Mouse (Mus musculus) brain, embryonic 14.5 days (tissue): Measurements from ENCODE around the gene Abhd17b. TPM values are rescaled to one million over a fixed set of nuclear protein-coding genes. Genes with fewer than 3 reads are reported as not detected.
A peak's percentile ranks its signal among the peaks of the same experiment; 100 is the strongest.

ENCODE experiments used
- DNase-seq: peaks from one replicate; pipeline ENCODE4 v3.0.0-alpha.2; 2011; ENCODE audit warnings: low read depth
- CTCF ChIP-seq: fragments of 200-500 bp; IDR thresholded peaks from 2 replicates; pipeline ENCODE4 v1.5.1; 2012; ENCODE audit warnings: inconsistent platforms, mild to moderate bottlenecking, moderate library complexity, borderline replicate concordance; ENCODE audit not compliant: insufficient read depth, insufficient read length; ENCODE audit errors: extremely low read depth
- POLR2A ChIP-seq: fragments of 200-500 bp; IDR thresholded peaks from 2 replicates; pipeline ENCODE4 v1.6.1; 2012; ENCODE audit warnings: mild to moderate bottlenecking, inconsistent platforms, borderline replicate concordance; ENCODE audit not compliant: poor library complexity, insufficient read depth, insufficient read length, severe bottlenecking; ENCODE audit errors: extremely low read depth
- polyA plus RNA-seq: library from polyadenylated mRNA; depleted of rRNA; stranded (reverse); fragments of >200 nt; gene quantifications from 2 replicates; pipeline ENCODE4 v1.2.3, GENCODE M21; 2012; rRNA removed

The Abhd17b gene
- polyA plus RNA-seq, 1 experiment, result 30.8 TPM

DNA sequence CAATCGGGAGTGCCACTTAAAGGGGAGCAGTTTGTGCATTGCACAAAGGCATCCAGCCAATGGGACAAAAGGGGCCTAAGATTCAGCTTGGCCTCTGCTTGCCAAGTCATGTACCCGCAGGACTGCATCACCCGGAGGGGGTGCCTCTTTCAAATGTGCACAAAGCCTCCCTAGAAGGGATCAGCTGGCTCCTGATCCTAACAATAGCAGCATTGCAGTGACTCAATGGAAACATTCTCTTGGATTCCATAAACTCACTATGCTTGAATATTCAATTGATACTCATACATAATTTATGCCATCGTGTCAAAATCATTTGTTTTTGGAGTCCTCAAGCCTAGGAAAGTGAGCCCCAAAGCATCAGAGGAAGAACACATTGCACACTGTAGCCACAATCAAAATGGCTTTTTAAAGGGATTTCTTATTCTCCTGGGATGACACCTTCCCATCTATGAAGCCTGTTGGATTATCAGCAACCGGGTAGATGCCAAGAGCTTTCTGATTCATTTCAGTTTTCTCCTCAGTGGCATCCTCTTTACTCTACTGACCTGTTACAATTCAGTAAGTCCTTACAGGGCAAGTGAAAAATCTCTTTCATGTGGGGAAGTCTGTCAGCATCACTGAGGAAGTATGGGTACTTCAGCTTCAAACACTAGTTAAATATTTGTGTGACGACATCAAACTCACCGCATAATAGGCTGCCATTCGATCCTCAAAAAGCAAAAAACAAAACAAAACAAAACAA, 71.1 kb downstream of the Abhd17b start:
- peak; percentile 96 for DNase-seq
- TF ChIP-seq POLR2A (no peak), CTCF (no peak)

DNA sequence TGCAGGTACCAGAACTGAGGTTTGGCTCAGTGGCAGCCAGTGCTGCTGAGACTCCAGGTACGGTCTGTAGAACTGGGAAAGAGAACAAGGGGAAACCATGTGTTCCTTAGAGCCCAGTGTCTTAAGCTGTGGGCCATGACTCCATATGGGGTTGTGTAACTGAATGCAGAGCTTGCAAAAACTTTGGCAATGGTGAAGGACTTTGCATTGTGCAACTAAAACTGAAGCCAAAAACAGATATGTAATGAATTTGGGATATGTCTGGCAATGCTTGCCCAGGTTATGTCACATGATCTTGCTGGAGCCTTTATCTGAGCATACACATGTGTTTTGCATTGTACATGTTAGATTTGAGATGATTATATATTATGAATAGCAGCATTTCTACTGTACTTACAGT, 72.2 kb downstream of the Abhd17b start:
- TF ChIP-seq POLR2A (no peak), CTCF (no peak)
- no peak for DNase-seq

DNA sequence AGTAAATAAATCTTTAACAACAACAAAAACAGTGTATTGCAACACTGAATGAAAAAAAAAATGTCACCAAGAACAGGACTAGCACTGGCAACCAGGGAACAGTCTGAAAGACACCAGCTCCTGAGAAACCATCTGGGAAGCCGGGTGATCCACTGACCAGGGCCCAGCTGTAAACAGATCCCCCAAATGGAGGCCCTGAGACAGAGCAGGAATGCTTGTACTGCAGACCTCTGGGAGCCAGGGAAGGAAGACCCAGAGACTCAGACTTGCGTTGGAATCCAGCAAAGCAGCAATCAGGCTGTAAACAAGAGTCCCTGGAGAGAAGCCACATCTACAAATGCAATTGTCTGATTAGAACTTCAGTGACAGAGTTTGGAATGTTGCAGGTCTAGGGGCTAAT, 74.1 kb downstream of the Abhd17b start:
- no peak for DNase-seq
- TF ChIP-seq CTCF, result no peak
- no peak for TF ChIP-seq POLR2A

DNA sequence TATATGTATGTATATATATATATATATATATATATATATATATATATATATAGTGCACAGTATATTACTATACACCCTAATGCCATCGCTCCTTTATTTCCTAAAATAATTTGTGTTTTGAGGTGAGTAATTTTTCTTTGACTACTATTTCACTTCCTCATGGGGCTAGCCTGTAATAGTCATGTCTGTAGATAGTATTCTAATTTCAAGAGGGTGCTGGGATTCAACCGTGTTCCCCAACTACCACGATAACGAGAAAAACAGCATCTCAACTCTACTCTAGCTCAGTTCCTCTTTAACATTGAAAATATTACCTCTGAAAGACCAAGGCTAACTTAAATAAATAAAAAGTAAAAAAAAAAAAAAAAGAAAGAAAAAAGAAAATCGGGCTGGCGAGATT, 75.4 kb downstream of the Abhd17b start:
- no peak for DNase-seq
- TF ChIP-seq CTCF (no peak), POLR2A (no peak)

DNA sequence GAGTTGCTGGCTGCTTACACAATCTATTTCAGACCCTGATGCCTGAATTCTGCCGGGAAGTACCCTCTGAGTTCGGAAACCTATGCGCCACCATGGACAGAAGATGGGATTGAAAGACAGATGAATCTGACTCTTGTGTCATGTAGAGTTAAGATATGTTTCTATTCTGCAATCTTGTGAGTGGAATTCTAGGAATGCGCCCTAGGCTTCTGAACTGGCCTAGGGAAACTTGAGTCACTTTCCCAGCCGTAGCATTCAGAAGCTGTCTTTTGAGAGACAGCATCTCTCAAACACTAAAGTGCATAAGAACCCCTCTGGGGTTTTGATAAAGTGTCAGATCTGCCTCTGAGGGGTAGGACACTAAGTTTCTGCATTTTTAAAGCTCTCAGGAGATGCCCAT, 78.9 kb downstream of the Abhd17b start:
- no peak for TF ChIP-seq POLR2A
- DNase-seq, result no peak

DNA sequence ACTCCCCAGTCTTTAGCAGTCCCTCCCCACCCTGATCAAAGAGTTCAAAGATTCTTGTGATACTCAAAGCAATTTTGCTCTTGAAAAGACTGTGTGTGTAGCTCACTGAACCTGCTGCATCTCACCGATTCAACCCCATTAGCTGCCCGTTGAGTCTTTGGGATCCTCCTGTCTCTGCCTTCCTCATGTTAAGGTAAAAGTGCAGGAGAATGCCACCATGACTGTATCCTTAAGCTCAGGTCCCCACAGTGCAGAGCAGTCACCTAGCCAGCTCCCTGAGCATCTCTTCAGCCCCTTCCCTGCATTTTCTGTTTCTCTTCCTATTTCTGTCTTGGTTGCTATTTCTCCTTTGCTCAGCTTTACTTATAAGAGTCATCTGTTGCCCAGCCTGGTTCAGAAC, 80.2 kb downstream of the Abhd17b start:
- TF ChIP-seq CTCF, result no peak
- TF ChIP-seq POLR2A, result no peak
- no peak for DNase-seq

DNA sequence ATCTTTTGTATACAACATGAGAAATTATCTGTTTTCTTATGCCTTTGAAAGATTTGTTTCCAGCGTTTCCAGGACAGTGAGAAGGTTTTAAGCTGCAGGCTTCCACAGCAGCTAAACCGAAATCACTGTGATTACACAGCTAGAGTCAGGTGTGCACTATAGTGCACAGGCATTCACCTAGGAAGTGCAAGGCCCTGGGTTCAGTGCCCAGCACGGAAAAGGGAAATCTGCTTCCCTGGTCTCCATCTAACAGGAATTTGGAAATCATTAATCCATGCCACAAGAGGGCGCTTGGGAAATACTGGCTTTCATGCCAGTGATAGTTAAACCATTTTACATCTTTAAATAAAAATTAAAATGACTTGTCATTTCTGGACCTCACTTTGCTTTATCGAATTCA, 81.1 kb downstream of the Abhd17b start:
- no peak for TF ChIP-seq POLR2A
- peak; percentile 49; the same call in 1 of the 2 replicates for TF ChIP-seq CTCF
- peak; percentile 72 for DNase-seq

Other genes starting within 250 kb of the Abhd17b start
- 0.72 and 1.1 TPM in 2 replicates for gene Gda, start 179.7 kb upstream of the Abhd17b start, polyA plus RNA-seq
- gene 1110059E24Rik, start 209 bp upstream of the Abhd17b start, polyA plus RNA-seq, result 33.3 and 34.7 TPM in 2 replicates
- gene Cemip2, start 125.2 kb downstream of the Abhd17b start, polyA plus RNA-seq, result 24.0 and 34.9 TPM in 2 replicates